Mouse (Mus musculus) left cerebral cortex, postnatal 10 days (tissue): ENCODE measurements around the gene Cenpw. TPM values are rescaled to one million over a fixed set of nuclear protein-coding genes. Genes with fewer than 3 reads are reported as not detected.
A peak's percentile ranks its signal among the peaks of the same experiment; 100 is the strongest.

Experiments used
- DNase-seq, 2 experiments: peaks; one replicate each; pipeline ENCODE4 v3.0.0; 2021 to 2022; ENCODE audit warnings: low spot score in 2 of 2, mixed read lengths in 1 of 2; ENCODE audit errors: extremely low spot score in 1 of 2
- intact Hi-C: fragments of 180-260 bp; cut with DNase I; formaldehyde crosslinking; loops from one replicate; pipeline ENCODE4 v1.15.1; 2025
- total RNA-seq, 2 experiments: library from RNA; stranded (reverse); gene quantifications; 2 replicates each; pipeline ENCODE4 v1.2.3; 2021

Gene Cenpw
- 1 to 10 TPM; 4.4 to 4.6 TPM for total RNA-seq

GRCm38 (mm10) chr10:30199916-30200826 lies at the start of gene Cenpw:
Gene Cenpw, minus strand, starts transcription at chr10:30200560.
- intact Hi-C loops = no loop called here
- peak; percentile 86 to 92 for DNase-seq

- no peak for DNase-seq
- intact Hi-C loops = no loop called here
These were observed 49.3 kb upstream of the Cenpw start for GRCm38 (mm10) chr10:30249654-30250053.

- intact Hi-C loops = no loop called here
- DNase-seq = no peak
These were observed 859 bp downstream of the Cenpw start for GRCm38 (mm10) chr10:30199501-30199900.

- no peak for DNase-seq
- intact Hi-C loops = no loop called here
These were observed 32.7 kb downstream of the Cenpw start for GRCm38 (mm10) chr10:30167700-30168099.
